Mouse (Mus musculus) ES-CJ7 (cell line): ENCODE data around the gene Zfp182.
A peak's percentile ranks its signal among the peaks of the same experiment; 100 is the strongest.

Experiments used
- DNase-seq: peaks from one replicate; pipeline ENCODE4 v3.0.0; 2011; ENCODE audit warnings: low read depth, low spot score

Zfp182 gene

GRCm38 (mm10) chrX:21061866-21062543 lies at the start of gene Zfp182:
Gene Zfp182 (minus strand): TSS chrX:21062316.
- peak; percentile 91 for DNase-seq

DNA sequence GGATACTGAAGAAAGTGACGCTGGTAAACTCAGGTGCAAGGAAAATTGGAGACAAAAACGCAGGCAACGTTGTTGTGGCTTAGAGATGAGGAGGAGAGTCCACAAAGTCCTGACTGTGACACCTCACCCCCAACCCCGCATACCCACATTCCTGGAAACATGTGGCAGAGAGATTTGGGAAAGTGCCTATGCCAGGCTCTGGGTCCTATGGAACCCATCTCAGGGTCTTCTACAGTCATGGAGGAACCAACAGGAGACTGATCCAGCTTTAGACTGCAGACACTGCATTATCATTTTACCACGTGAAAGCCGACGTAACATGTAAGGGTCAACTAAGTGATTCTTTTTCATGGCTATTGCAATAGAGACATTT lies 27.7 kb upstream of the Zfp182 start:
- DNase-seq, result no peak

- peak; percentile 60 for DNase-seq
Measured at GRCm38 (mm10) chrX:21088983-21089866, 27.1 kb upstream of the Zfp182 start, which contains the start of gene Zfp300. Gene Zfp300 (minus strand): TSS chrX:21089527.

DNA sequence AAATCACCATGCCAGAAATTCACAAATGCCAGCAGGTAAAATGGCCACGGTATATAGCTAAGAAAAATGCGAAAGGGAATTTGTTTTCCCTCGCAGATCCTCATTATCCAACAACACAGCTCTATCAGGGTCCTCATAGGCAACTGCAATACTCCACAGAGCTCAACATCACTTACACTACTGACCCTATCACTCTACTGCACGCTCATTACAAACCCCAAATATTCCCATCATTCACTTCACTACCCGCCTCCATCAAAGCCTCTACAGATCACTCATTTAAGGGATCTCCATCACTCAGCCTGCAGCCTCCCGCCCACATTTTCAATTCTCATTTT lies 26.5 kb upstream of the Zfp182 start:
- DNase-seq, result no peak

DNA sequence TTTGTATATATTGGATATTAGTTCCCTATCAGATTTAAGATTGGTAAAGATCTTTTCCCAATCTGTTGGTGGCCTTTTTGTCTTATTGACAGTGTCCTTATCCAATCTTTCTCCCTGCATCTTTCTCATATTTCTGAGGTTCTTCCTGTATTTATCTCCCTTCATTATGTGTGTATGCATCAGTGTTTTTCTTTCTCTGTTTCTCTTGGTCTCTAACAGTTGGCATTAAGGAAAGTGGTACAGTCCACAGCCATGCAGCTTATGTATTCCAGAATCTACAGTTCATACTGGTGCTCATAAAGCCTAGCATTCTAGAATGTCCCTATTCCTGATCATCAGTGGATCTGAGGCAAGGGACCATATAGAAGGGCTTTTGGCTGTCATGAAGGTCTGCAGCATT lies 6.0 kb upstream of the Zfp182 start, which contains the start of gene Spaca5:
Gene Spaca5, plus strand, starts transcription at position 301 of the 400 bp plus-strand sequence.
- DNase-seq, result no peak

GRCm38 (mm10) chrX:21062544-21062890 lies 401 bp upstream of the Zfp182 start:
- DNase-seq, result no peak

DNA sequence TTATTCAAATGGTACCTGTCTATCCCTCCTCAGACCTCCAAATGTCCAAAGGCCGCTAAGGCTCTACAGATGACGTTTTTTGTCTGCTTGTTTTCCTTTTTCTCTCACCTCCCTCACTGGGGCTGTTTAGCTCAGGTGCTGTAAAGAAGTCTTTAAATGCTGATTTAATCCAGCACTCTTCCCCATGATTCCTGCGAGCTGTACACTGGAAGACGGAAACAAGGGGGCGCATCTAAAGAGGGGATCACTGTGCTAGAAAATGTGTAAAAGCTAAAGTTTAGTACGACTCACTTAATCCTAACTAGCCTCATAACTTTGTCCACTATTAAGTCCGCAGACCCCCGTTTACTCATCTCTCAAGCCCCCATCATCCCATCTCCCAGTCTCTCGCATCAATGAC lies 656 bp downstream of the Zfp182 start:
- DNase-seq, result peak; percentile 3

GRCm38 (mm10) chrX:20980901-20981300 lies 81.2 kb downstream of the Zfp182 start:
- DNase-seq, result no peak
